Mouse (Mus musculus): ENCODE data around the gene Sptlc3.

- TF ChIP-seq CTCF (IDR thresholded peaks at IDR 0.05; ENCODE audit: low read depth) (peak; percentile 65), EP300 (IDR thresholded peaks at IDR 0.05; ENCODE audit: low read depth) (no peak)
Measured at GRCm38 (mm10) chr2:139590888-139591698, 97.4 kb downstream of the Sptlc3 start.
